Comparison of ENCODE assay signal across 22 mouse cellular contexts in genomic region chr5:99283636-99284035, GRCm38 (mm10).
DNase-seq lines count a peak whose midpoint lies in the region; ATAC-seq and TF ChIP-seq lines count a peak whose summit lies in the region.
"Had no signal": no experiment of that assay in that cellular context is flagged by ENCODE, and none has a peak within 500 bp of the region (broad histone marks: within the 10 kb centered on the region; RNA-seq: fewer than 3 reads in every experiment).

No protein-coding gene starts in this region.

- no peak for TF ChIP-seq CTCF in hindbrain, postnatal 0 days (IDR thresholded peaks at IDR 0.05; ENCODE audit: low read depth)
- TF ChIP-seq CTCF in midbrain, postnatal 0 days (IDR thresholded peaks at IDR 0.05), result no peak

- H3K9ac ChIP-seq in lung, embryonic 15.5 days, result no peak overlapping the region
- no peak overlapping the region for H3K9ac ChIP-seq in hindbrain, postnatal 0 days (replicated peaks; ENCODE audit: low read length)
- no peak overlapping the region for H3K9ac ChIP-seq in midbrain, postnatal 0 days (replicated peaks; ENCODE audit: low read length, poor library complexity, severe bottlenecking)
- H3K9ac ChIP-seq: heart, embryonic 12.5 days; hindbrain, embryonic 13.5 days; liver, embryonic 13.5 days; neural tube, embryonic 13.5 days had no signal

- peak; percentile 39 for ATAC-seq in common myeloid progenitor, adult 5-6 weeks (replicated peaks; ENCODE audit: low read depth, poor library complexity, severe bottlenecking)
- peak; percentile 80; the same call in 1 of the 2 replicates for ATAC-seq in lung, embryonic 15.5 days (ENCODE audit: borderline replicate concordance, extremely low read depth, low FRiP score, low TSS enrichment)
- ATAC-seq in hindbrain, postnatal 0 days, result no peak
- no peak for ATAC-seq in midbrain, postnatal 0 days (ENCODE audit: low FRiP score)

- H3K27me3 ChIP-seq in lung, embryonic 15.5 days, result no peaks in the 10 kb centered on the region
- H3K27me3 ChIP-seq in hindbrain, postnatal 0 days (ENCODE audit: insufficient read depth, low read length), result no peaks in the 10 kb centered on the region
- H3K27me3 ChIP-seq in midbrain, postnatal 0 days (ENCODE audit: insufficient read depth, low read length), result no peaks in the 10 kb centered on the region
- H3K27me3 ChIP-seq: heart, embryonic 12.5 days; hindbrain, embryonic 13.5 days; liver, embryonic 13.5 days; neural tube, embryonic 13.5 days had no signal

- peak; percentile 19 for DNase-seq in adrenal gland, postnatal 14 days
- DNase-seq in adrenal gland, postnatal 25 days, result no peak
- peak; percentile 50 to 66 for DNase-seq in lung, postnatal 4 days
- no peak for DNase-seq in hindbrain, postnatal 0 days (ENCODE audit: low spot score)
- no peak for DNase-seq in neural tube, embryonic 10.5 days (ENCODE audit: extremely low spot score, low spot score)
- no peak for DNase-seq in midbrain, postnatal 0 days (ENCODE audit: low spot score)
- DNase-seq: cerebellum, adult 8-10 months; heart, adult 11 months; heart, postnatal 14 days; kidney, adult 8-10 months; kidney, postnatal 25 days; left cerebral cortex, postnatal 4 days; liver, embryonic 13.5 days; spleen, adult 18-20 months had no signal

- H3K4me1 ChIP-seq in lung, embryonic 15.5 days, result peaks cover 15% of the 10 kb centered on the region
- H3K4me1 ChIP-seq in hindbrain, postnatal 0 days (ENCODE audit: insufficient read depth, low read length), result no peaks in the 10 kb centered on the region
- no peaks in the 10 kb centered on the region for H3K4me1 ChIP-seq in midbrain, postnatal 0 days (ENCODE audit: insufficient read depth, low read length)
- H3K4me1 ChIP-seq: liver, embryonic 13.5 days had no signal

- H3K9me3 ChIP-seq in lung, embryonic 15.5 days, result no peaks in the 10 kb centered on the region
- no peaks in the 10 kb centered on the region for H3K9me3 ChIP-seq in hindbrain, postnatal 0 days (ENCODE audit: low read length)
- no peaks in the 10 kb centered on the region for H3K9me3 ChIP-seq in midbrain, postnatal 0 days (ENCODE audit: low read length)
- H3K9me3 ChIP-seq: embryonic facial prominence, embryonic 10.5 days; heart, embryonic 12.5 days; hindbrain, embryonic 13.5 days; liver, embryonic 13.5 days; neural tube, embryonic 13.5 days had no signal

- H3K27ac ChIP-seq in lung, embryonic 15.5 days, result no peak overlapping the region; the same call in 1 of the 2 replicates
- no peak overlapping the region for H3K27ac ChIP-seq in hindbrain, postnatal 0 days
- H3K27ac ChIP-seq in midbrain, postnatal 0 days (ENCODE audit: low read depth, low read length), result no peak overlapping the region
- H3K27ac ChIP-seq: embryonic facial prominence, embryonic 10.5 days; hindbrain, embryonic 13.5 days; left cerebral cortex, adult 2 months; liver, embryonic 13.5 days; neural tube, embryonic 13.5 days had no signal

- no peak overlapping the region for H3K4me2 ChIP-seq in lung, embryonic 15.5 days
- H3K4me2 ChIP-seq in hindbrain, postnatal 0 days (ENCODE audit: low read depth, low read length), result no peak overlapping the region
- no peak overlapping the region for H3K4me2 ChIP-seq in midbrain, postnatal 0 days (ENCODE audit: low read depth, low read length, poor library complexity, severe bottlenecking)
- H3K4me2 ChIP-seq: heart, embryonic 12.5 days; hindbrain, embryonic 13.5 days; liver, embryonic 13.5 days; midbrain, embryonic 11.5 days; neural tube, embryonic 13.5 days had no signal

- H3K36me3 ChIP-seq in lung, embryonic 15.5 days, result no peaks in the 10 kb centered on the region
- no peaks in the 10 kb centered on the region for H3K36me3 ChIP-seq in hindbrain, postnatal 0 days (ENCODE audit: insufficient read depth, low read length)
- H3K36me3 ChIP-seq in midbrain, postnatal 0 days (ENCODE audit: insufficient read depth, low read length), result no peaks in the 10 kb centered on the region
- H3K36me3 ChIP-seq: embryonic facial prominence, embryonic 10.5 days; heart, embryonic 12.5 days; hindbrain, embryonic 13.5 days; liver, embryonic 13.5 days; neural tube, embryonic 13.5 days had no signal

- WGBS in lung, embryonic 15.5 days, result 45% methylated on average over 3 of the region's 3 CpGs
- WGBS in hindbrain, postnatal 0 days, result 87% methylated on average over 3 of the region's 3 CpGs
- 88% methylated on average over 3 of the region's 3 CpGs for WGBS in midbrain, postnatal 0 days

- H3K4me3 ChIP-seq in lung, embryonic 15.5 days, result no peak overlapping the region
- H3K4me3 ChIP-seq in hindbrain, postnatal 0 days (ENCODE audit: low read length), result no peak overlapping the region
- H3K4me3 ChIP-seq in midbrain, postnatal 0 days (ENCODE audit: low read depth, low read length), result no peak overlapping the region
- H3K4me3 ChIP-seq: embryonic facial prominence, embryonic 10.5 days; heart, embryonic 12.5 days; hindbrain, embryonic 13.5 days; left cerebral cortex, adult 2 months; liver, embryonic 13.5 days; neural tube, embryonic 13.5 days had no signal

Comparison
In these comparisons a context has a peak if more than half of its experiments do, and no peak if none do; other contexts are left out.
1. DNase-seq: peak in adrenal gland, postnatal 14 days (single experiment) and lung, postnatal 4 days (2 of 2); none in adrenal gland, postnatal 25 days (single experiment), hindbrain, postnatal 0 days (single experiment), neural tube, embryonic 10.5 days (single experiment) and midbrain, postnatal 0 days (single experiment).
2. ATAC-seq: peak in common myeloid progenitor, adult 5-6 weeks (single experiment) and lung, embryonic 15.5 days (single experiment); none in hindbrain, postnatal 0 days (single experiment) and midbrain, postnatal 0 days (single experiment).